Mouse (Mus musculus): ENCODE data around the gene Dsel.

Dsel gene

DNA sequence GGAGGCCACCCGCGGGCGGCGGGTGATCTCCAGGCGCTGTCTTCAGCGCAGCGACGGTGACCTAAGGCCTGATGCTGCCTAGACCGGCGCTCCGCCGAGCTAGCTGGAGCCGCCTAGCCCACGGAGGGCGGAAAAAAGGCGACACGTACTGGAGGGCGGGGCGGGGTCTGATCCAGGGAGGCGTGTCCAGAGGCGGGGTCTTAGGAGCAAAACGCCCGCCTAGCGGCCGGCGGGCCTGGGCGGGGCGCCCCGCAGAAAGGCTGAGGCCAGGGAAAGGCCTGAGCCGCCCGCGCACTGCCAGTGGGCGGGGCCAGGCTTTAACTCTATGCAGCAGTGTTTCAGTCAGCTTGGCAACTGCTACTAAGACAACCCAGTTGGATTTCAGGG is at the start of gene Dsel:
Gene Dsel, minus strand, starts transcription at position 140 of the 387 bp plus-strand sequence.
- DNase-seq: peak; percentile 94

DNA sequence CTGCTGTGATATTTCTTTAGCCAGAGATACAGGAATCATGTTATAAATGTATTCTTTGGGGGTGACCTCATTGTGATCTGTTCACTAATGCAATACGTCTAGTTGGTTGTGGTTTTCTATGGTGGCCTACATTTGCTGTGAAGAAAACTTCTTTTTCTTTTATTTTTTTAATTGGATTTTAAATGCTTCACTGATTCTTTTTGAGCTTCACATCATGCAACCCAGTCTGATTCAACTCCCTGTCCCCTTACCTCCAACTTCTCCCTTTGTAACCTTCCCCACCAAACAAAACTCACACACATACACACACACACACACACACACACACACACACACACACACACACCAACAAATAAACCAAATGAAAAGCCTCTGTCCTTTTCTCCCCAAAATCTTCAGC is 46.7 kb upstream of the Dsel start:
- DNase-seq: no peak

DNA sequence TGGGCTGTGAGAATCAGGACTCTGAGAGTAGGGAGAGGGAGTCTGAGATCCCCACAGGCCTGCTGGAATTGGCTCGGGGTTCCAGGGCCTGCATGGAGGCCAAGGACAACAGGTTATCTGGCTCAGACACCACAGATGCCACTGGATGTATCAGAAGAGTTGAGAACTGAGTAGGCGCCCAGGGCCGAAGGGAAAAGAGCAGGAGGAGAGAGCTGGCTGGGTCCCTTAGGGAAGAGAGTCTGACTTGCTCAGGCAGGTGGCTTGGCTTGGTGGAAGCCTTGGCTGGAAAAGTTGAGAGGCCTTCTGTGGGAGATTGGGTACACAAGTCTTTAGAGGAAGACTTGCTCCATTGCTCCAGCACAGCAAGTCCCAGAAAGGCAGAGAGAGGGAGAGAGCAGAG is 18.6 kb upstream of the Dsel start:
- no peak for DNase-seq

GRCm38 (mm10) chr1:111875784-111876183 is 11.1 kb upstream of the Dsel start:
- no peak for DNase-seq

GRCm38 (mm10) chr1:111873196-111873595 is 8.5 kb upstream of the Dsel start:
- DNase-seq: no peak

DNA sequence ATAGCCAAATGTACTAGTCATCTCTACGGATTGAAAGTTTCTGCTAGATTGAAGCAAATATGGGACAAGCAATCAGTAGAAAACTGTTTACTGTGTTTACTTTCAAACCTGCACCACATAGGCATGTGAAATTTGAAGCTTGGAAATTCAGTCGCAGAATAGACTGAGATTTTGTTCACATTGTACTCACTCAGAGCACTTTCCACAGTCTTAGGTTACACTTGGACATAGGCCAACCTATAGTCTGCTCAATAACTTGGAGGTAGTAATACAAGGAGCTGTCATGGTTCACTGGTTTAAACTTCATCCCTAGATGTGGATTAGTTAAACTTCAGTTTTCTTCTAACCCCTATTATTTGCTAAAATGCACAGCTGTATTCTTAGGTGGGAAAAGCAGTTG is 749 bp upstream of the Dsel start:
- DNase-seq: no peak

GRCm38 (mm10) chr1:111864063-111864778 is 497 bp downstream of the Dsel start:
- DNase-seq: peak; percentile 74

DNA sequence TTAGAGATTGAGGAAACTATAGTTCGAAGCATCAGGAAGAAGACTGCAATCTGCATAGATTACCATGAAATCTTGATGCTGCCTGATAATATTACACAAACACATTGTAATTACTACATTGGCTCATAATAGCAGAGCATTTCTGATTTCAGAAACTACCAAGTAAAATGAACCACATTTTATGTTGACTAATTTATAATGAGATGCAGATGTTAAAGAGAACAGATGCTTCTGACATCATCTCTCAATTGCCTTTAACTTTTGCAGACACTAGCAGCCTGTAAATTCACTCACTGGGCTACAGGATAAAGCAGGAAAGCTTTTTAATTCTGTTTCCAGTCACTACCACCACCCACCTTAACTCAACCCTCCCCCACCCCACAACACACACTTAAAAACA is 6.9 kb downstream of the Dsel start:
- DNase-seq: no peak

- no peak for DNase-seq
These were observed 12.3 kb downstream of the Dsel start for GRCm38 (mm10) chr1:111852439-111852838.

DNA sequence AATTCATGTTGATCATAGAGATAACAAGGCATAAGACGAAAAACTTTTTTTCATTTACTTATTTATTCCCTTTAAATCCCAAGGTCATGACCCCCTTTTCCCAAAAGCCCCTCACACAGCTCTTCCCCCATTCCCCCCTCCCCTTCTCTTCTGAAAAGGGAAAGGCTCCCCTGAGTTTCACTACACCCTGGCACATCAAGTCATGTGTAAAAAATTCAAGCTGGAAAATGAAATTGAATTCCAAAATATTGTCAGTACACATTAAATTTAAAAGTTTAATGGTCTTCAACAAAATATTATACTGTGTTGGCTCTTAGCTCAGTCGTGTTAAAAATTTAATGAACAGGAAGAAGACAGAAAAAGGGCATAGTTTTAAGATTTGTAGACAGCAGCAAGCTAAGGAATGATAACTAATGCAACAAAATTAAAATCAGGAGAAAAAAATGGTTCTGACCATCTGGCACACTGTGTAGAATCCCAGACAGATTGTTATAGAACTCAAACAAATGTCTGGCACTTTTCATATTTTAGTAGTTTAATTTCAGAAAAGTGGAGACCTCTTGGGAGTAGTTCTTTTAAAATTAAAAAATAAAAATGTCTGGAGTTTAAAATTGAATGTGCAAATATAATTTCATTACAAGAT is 31.0 kb downstream of the Dsel start:
- DNase-seq: no peak
